7 mouse cellular contexts compared by ENCODE assay signal in genomic region chr13:58113061-58113900, GRCm38 (mm10). TPM values are rescaled to one million over a fixed set of nuclear protein-coding genes. Genes with fewer than 3 reads are reported as not detected.
DNase-seq lines count a peak whose midpoint lies in the region; ATAC-seq and TF ChIP-seq lines count a peak whose summit lies in the region.

Gene Klhl3 (minus strand): TSS chr13:58113592.

- peak within 1 kb of the TSS; percentile 50 for H3K4me3 ChIP-seq in heart, adult 2 months
- peak within 1 kb of the TSS; percentile 50 for H3K4me3 ChIP-seq in limb, embryonic 14.5 days (replicated peaks; ENCODE audit: low read length)
- peak within 1 kb of the TSS; percentile 53 for H3K4me3 ChIP-seq in midbrain, embryonic 14.5 days (replicated peaks; ENCODE audit: low read depth, low read length)

- peak; percentile 40 for TF ChIP-seq CTCF in heart, adult 2 months (IDR thresholded peaks at IDR 0.05)

- peak within 1 kb of the TSS; percentile 88 for H3K4me2 ChIP-seq in limb, embryonic 14.5 days (replicated peaks; ENCODE audit: low read depth, low read length, severe bottlenecking)
- peak within 1 kb of the TSS; percentile 70 for H3K4me2 ChIP-seq in midbrain, embryonic 14.5 days (ENCODE audit: low read length)

- peak; percentile 85 for ATAC-seq in limb, embryonic 14.5 days (ENCODE audit: low FRiP score, low read depth)
- ATAC-seq in midbrain, embryonic 14.5 days (ENCODE audit: low FRiP score, low TSS enrichment) = peak; percentile 88

- H3K9ac ChIP-seq in heart, adult 2 months (ENCODE audit: low read depth, low read length) = peak within 1 kb of the TSS; percentile 58
- peak within 1 kb of the TSS; percentile 65 for H3K9ac ChIP-seq in limb, embryonic 14.5 days (ENCODE audit: low read depth, low read length, severe bottlenecking)
- peak within 1 kb of the TSS; percentile 81 for H3K9ac ChIP-seq in midbrain, embryonic 14.5 days (replicated peaks; ENCODE audit: low read length)

- no peaks in the 10 kb centered on the region for H3K27me3 ChIP-seq in heart, adult 2 months (ENCODE audit: control insufficient read depth, insufficient read depth, low read length)
- no peaks in the 10 kb centered on the region for H3K27me3 ChIP-seq in limb, embryonic 14.5 days (ENCODE audit: control insufficient read depth, insufficient read depth, low read length)
- H3K27me3 ChIP-seq in midbrain, embryonic 14.5 days (ENCODE audit: control insufficient read depth, insufficient read depth, low read length) = no peaks in the 10 kb centered on the region

- intact Hi-C loops in heart, adult 2 months (cut with DNase I) = loop anchor here (2.0 kb wide), 1 partner anchor 46 kb away; no protein-coding TSS in a partner anchor

- peak; percentile 82 for DNase-seq in adrenal gland, postnatal 10 days
- peak; percentile 82 for DNase-seq in embryo, embryonic 11 days
- DNase-seq in heart, adult 2 months = peak; percentile 69 to 71
- peak; percentile 43 for DNase-seq in kidney, adult 9 months
- DNase-seq in limb, embryonic 14.5 days (ENCODE audit: low spot score) = peak; percentile 71
- DNase-seq in midbrain, embryonic 14.5 days = peak; percentile 85
- peak; percentile 33 to 49 for DNase-seq in spleen, adult 18-20 months

- no peaks in the 10 kb centered on the region for H3K79me2 ChIP-seq in heart, adult 2 months (replicated peaks; ENCODE audit: control insufficient read depth, insufficient read depth, low read length)

- H3K36me3 ChIP-seq in heart, adult 2 months (ENCODE audit: control insufficient read depth, insufficient read depth, low read length) = no peaks in the 10 kb centered on the region
- H3K36me3 ChIP-seq in limb, embryonic 14.5 days (ENCODE audit: control insufficient read depth, insufficient read depth, low read length) = no peaks in the 10 kb centered on the region
- H3K36me3 ChIP-seq in midbrain, embryonic 14.5 days (ENCODE audit: control insufficient read depth, insufficient read depth, low read length) = no peaks in the 10 kb centered on the region

- H3K4me1 ChIP-seq in heart, adult 2 months (ENCODE audit: control insufficient read depth, insufficient read depth, low read length) = peaks cover 6% of the 10 kb centered on the region
- peaks cover 19% of the 10 kb centered on the region for H3K4me1 ChIP-seq in limb, embryonic 14.5 days (ENCODE audit: control insufficient read depth, insufficient read depth, low read length)
- peaks cover 18% of the 10 kb centered on the region for H3K4me1 ChIP-seq in midbrain, embryonic 14.5 days (ENCODE audit: control insufficient read depth, insufficient read depth, low read length)

- 2% methylated on average over 35 of the region's 35 CpGs for WGBS in heart, adult 2 months
- 2% methylated on average over 35 of the region's 35 CpGs for WGBS in limb, embryonic 14.5 days
- under 1% methylated on average over 35 of the region's 35 CpGs for WGBS in midbrain, embryonic 14.5 days

- no peak for TF ChIP-seq POLR2A in heart, adult 2 months (IDR thresholded peaks at IDR 0.05; ENCODE audit: insufficient read depth, low read depth, low read length)
- peak; percentile 10; the same call in 1 of the 2 replicates for TF ChIP-seq POLR2A in limb, embryonic 14.5 days (IDR thresholded peaks at IDR 0.05; ENCODE audit: borderline replicate concordance, extremely low read depth, insufficient read depth, insufficient read length)

- no peaks in the 10 kb centered on the region for H3K9me3 ChIP-seq in limb, embryonic 14.5 days (ENCODE audit: control insufficient read depth, low read length)
- H3K9me3 ChIP-seq in midbrain, embryonic 14.5 days (ENCODE audit: control insufficient read depth, low read length) = no peaks in the 10 kb centered on the region

- TF ChIP-seq EP300 in heart, adult 2 months (IDR thresholded peaks at IDR 0.05; ENCODE audit: insufficient read depth, low read depth, low read length) = no peak

- peak within 1 kb of the TSS; percentile 59 for H3K27ac ChIP-seq in heart, adult 2 months
- peak within 1 kb of the TSS; percentile 77 for H3K27ac ChIP-seq in limb, embryonic 14.5 days (replicated peaks; ENCODE audit: low read depth, low read length)
- peak within 1 kb of the TSS; percentile 93 for H3K27ac ChIP-seq in midbrain, embryonic 14.5 days (replicated peaks; ENCODE audit: low read depth, low read length)

RNA-seq across cellular contexts. Expression of gene Klhl3, which starts in this region (rescaled TPM):
- total RNA-seq in adrenal gland, postnatal 10 days (2021) = 1 to 10 TPM; 2.8 to 2.9 TPM
- total RNA-seq in heart, adult 2 months (2021) = 1 to 10 TPM; 2.1 to 2.7 TPM
- 4.3 and 6.7 TPM in 2 replicates for polyA plus RNA-seq in heart, adult 2 months (2012; rRNA removed)
- 3.7 and 5.2 TPM in 2 replicates for polyA plus RNA-seq in limb, embryonic 14.5 days (2012; rRNA removed)
- polyA plus RNA-seq in limb, embryonic 14.5 days (2014; fragmentation: Nextera tagmentation; extraction: Ambion mirVana) = 3.0 and 3.3 TPM in 2 replicates
- polyA plus RNA-seq in midbrain, embryonic 14.5 days (2014; fragmentation: Nextera tagmentation; extraction: Ambion mirVana) = 10.0 and 10.1 TPM in 2 replicates

Comparison
In these comparisons a context has a peak if more than half of its experiments do, and no peak if none do; other contexts are left out.
1. Peak in every context shown above with its lines: DNase-seq, ATAC-seq, H3K4me3 ChIP-seq and H3K27ac ChIP-seq.